In the genomic region with DNA sequence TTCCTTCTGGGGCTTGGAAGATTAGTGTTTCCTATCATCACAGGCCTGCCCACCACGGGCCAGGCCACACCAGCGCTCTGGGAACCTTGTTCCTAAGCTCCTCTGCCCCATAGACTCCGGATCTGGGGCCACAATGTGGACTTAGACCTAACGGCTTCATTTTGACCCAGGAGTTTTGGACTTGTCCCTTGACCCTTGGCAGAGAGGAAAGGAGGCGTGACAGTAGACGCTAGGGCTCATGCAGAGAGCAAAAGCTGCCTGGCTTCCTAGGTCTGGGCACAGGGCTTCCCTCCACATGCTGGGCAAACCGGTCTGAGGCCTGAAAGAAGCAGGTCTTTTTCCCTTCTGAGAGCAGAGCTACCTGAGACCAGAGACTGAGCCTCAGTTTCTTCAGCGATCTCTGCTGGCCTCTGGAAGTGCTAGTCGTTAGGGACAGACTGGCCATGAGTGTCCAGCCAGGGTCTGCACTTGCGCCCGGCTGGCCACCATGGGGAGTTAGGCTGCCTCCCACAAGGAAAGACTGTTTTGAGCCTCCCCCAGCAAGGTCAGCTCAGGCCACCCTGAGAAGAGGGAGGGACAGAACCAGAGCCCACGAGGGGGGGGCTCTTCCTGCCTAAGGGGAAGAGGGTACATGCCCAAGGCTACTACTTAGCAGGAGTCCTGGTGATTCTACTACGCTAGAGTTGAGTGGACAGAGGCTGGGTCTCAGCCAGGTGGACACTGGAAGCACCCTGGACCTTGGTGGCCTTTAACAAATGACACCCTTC, we compare ENCODE assay signal across 8 mouse cellular contexts. TPM values are rescaled to one million over a fixed set of nuclear protein-coding genes. Genes with fewer than 3 reads are reported as not detected.
DNase-seq lines count a peak whose midpoint lies in the region; ATAC-seq lines count a peak whose summit lies in the region.

No protein-coding gene starts in this region.

- DNase-seq in gastrocnemius, postnatal 25 days = peak; percentile 63
- no peak for DNase-seq in gastrocnemius, postnatal 4 days (ENCODE audit: low spot score in 2 of 2)
- peak; percentile 77 for DNase-seq in lung, postnatal 10 days
- no peak for DNase-seq in lung, postnatal 25 days (ENCODE audit: low spot score)
- peak; percentile 10 to 22 for DNase-seq in cerebellum, postnatal 36 days
- no peak for DNase-seq in urinary bladder, postnatal 10 days (ENCODE audit: low spot score)
- DNase-seq in right cerebral cortex, postnatal 14 days = no peak

- no peak overlapping the region for H3K9ac ChIP-seq in neural tube, embryonic 15.5 days (replicated peaks)

- H3K27me3 ChIP-seq in neural tube, embryonic 15.5 days (replicated peaks) = no peaks in the 10 kb centered on the region

- H3K36me3 ChIP-seq in neural tube, embryonic 15.5 days = peaks cover 60% of the 10 kb centered on the region

- no peaks in the 10 kb centered on the region for H3K9me3 ChIP-seq in neural tube, embryonic 15.5 days (replicated peaks)

- WGBS in neural tube, embryonic 15.5 days = 79% methylated on average over 13 of the region's 13 CpGs

- no peak for ATAC-seq in neural tube, embryonic 15.5 days (ENCODE audit: low FRiP score)

- peak overlapping the region; percentile 46 for H3K27ac ChIP-seq in neural tube, embryonic 15.5 days (replicated peaks)

- H3K4me1 ChIP-seq in neural tube, embryonic 15.5 days = peaks cover 56% of the 10 kb centered on the region

- no peak overlapping the region for H3K4me3 ChIP-seq in neural tube, embryonic 15.5 days (replicated peaks)

- no peak overlapping the region for H3K4me2 ChIP-seq in neural tube, embryonic 15.5 days

RNA-seq across cellular contexts. Expression of gene Ppara, which starts 29.0 kb away (rescaled TPM):
- 10 to 100 TPM; 11.4 to 19.3 TPM for total RNA-seq in gastrocnemius, postnatal 25 days (2021)
- total RNA-seq in gastrocnemius, postnatal 4 days (2021) = 1 to 10 TPM; 6.9 to 9.3 TPM
- polyA plus RNA-seq in neural tube, embryonic 15.5 days (2015; fragmentation: Nextera tagmentation; extraction: Ambion mirVana) = 1.5 and 2.0 TPM in 2 replicates

Comparison
In these comparisons a context has a peak if more than half of its experiments do, and no peak if none do; other contexts are left out.
1. DNase-seq: peak in gastrocnemius, postnatal 25 days (single experiment), lung, postnatal 10 days (single experiment) and cerebellum, postnatal 36 days (2 of 2); none in gastrocnemius, postnatal 4 days (0 of 2), lung, postnatal 25 days (single experiment), urinary bladder, postnatal 10 days (single experiment) and right cerebral cortex, postnatal 14 days (single experiment).